Mouse (Mus musculus): ENCODE measurements around the gene Pcdh9.

Gene Pcdh9

GRCm38 (mm10) chr14:93553771-93554170 is 336.7 kb downstream of the Pcdh9 start:
- DNase-seq (ENCODE audit: low spot score), result no peak

GRCm38 (mm10) chr14:93545575-93545974 is 344.9 kb downstream of the Pcdh9 start:
- no peak for DNase-seq (ENCODE audit: low spot score)

- no peak for DNase-seq (ENCODE audit: low spot score)
These were observed 346.4 kb downstream of the Pcdh9 start for GRCm38 (mm10) chr14:93543970-93544627.

- no peak for DNase-seq (ENCODE audit: low spot score)
These were observed 346.9 kb downstream of the Pcdh9 start for GRCm38 (mm10) chr14:93543561-93543960.

- DNase-seq (ENCODE audit: low spot score), result no peak
These were observed 355.6 kb downstream of the Pcdh9 start for GRCm38 (mm10) chr14:93534928-93535327.

- DNase-seq (ENCODE audit: low spot score), result no peak
These were observed 367.0 kb downstream of the Pcdh9 start for GRCm38 (mm10) chr14:93523430-93523829.

- DNase-seq (ENCODE audit: low spot score), result no peak
These were observed 370.3 kb downstream of the Pcdh9 start for GRCm38 (mm10) chr14:93520166-93520565.

- no peak for DNase-seq (ENCODE audit: low spot score)
These were observed 373.8 kb downstream of the Pcdh9 start for GRCm38 (mm10) chr14:93516679-93517078.

- DNase-seq (ENCODE audit: low spot score), result no peak
These were observed 384.4 kb downstream of the Pcdh9 start for GRCm38 (mm10) chr14:93506107-93506506.

GRCm38 (mm10) chr14:93498813-93499690 is 391.4 kb downstream of the Pcdh9 start:
- DNase-seq (ENCODE audit: low spot score), result peak; percentile 77

- peak; percentile 28 for DNase-seq (ENCODE audit: low spot score)
These were observed 415.5 kb downstream of the Pcdh9 start for GRCm38 (mm10) chr14:93474991-93475390.

- DNase-seq (ENCODE audit: low spot score), result no peak
These were observed 418.0 kb downstream of the Pcdh9 start for GRCm38 (mm10) chr14:93472494-93472893.

GRCm38 (mm10) chr14:93463360-93463892 is 427.1 kb downstream of the Pcdh9 start:
- no peak for DNase-seq (ENCODE audit: low spot score)

GRCm38 (mm10) chr14:93450930-93451665 is 439.4 kb downstream of the Pcdh9 start:
- no peak for DNase-seq (ENCODE audit: low spot score)

GRCm38 (mm10) chr14:93441852-93442251 is 448.6 kb downstream of the Pcdh9 start:
- DNase-seq (ENCODE audit: low spot score), result no peak

- no peak for DNase-seq (ENCODE audit: low spot score)
These were observed 453.3 kb downstream of the Pcdh9 start for GRCm38 (mm10) chr14:93437226-93437625.

- no peak for DNase-seq (ENCODE audit: low spot score)
These were observed 473.7 kb downstream of the Pcdh9 start for GRCm38 (mm10) chr14:93416752-93417151.

- no peak for DNase-seq (ENCODE audit: low spot score)
These were observed 475.0 kb downstream of the Pcdh9 start for GRCm38 (mm10) chr14:93415496-93415895.

- DNase-seq (ENCODE audit: low spot score), result no peak
These were observed 481.2 kb downstream of the Pcdh9 start for GRCm38 (mm10) chr14:93409314-93409713.

GRCm38 (mm10) chr14:93407747-93408146 is 482.7 kb downstream of the Pcdh9 start:
- DNase-seq (ENCODE audit: low spot score), result no peak

- no peak for DNase-seq (ENCODE audit: low spot score)
These were observed 505.4 kb downstream of the Pcdh9 start for GRCm38 (mm10) chr14:93385090-93385489.

GRCm38 (mm10) chr14:93381163-93381562 is 509.3 kb downstream of the Pcdh9 start:
- DNase-seq (ENCODE audit: low spot score), result peak; percentile 5

Data from ovary, postnatal 36 days (tissue).